Mouse (Mus musculus): Measurements from ENCODE around the gene Bik.

The Bik gene

GRCm38 (mm10) chr15:83555161-83555974, 28.7 kb downstream of the Bik start:
- peak; percentile 89 for DNase-seq

- no peak for DNase-seq
Measured at GRCm38 (mm10) chr15:83560941-83561477, 34.3 kb downstream of the Bik start.

- peak; percentile 88 for DNase-seq
Measured at GRCm38 (mm10) chr15:83562626-83563270, 36.1 kb downstream of the Bik start.

GRCm38 (mm10) chr15:83563327-83563856, 36.7 kb downstream of the Bik start, which contains the start of the genes Tspo and Mcat:
TSS of gene Tspo (plus strand) at chr15:83563592.
TSS of gene Mcat (minus strand) at chr15:83563787.
- no peak for DNase-seq

- DNase-seq = no peak
Measured at GRCm38 (mm10) chr15:83563857-83564651, 37.4 kb downstream of the Bik start.

GRCm38 (mm10) chr15:83565434-83565833, 38.8 kb downstream of the Bik start:
- DNase-seq = no peak

GRCm38 (mm10) chr15:83566006-83566405, 39.3 kb downstream of the Bik start:
- no peak for DNase-seq

- no peak for DNase-seq
Measured at GRCm38 (mm10) chr15:83567728-83568127, 41.1 kb downstream of the Bik start.

GRCm38 (mm10) chr15:83568544-83568943, 41.9 kb downstream of the Bik start:
- no peak for DNase-seq

- no peak for DNase-seq
Measured at GRCm38 (mm10) chr15:83569682-83570081, 43.0 kb downstream of the Bik start.

GRCm38 (mm10) chr15:83570641-83571040, 44.0 kb downstream of the Bik start:
- DNase-seq = no peak

GRCm38 (mm10) chr15:83571636-83572035, 45.0 kb downstream of the Bik start:
- DNase-seq = no peak

GRCm38 (mm10) chr15:83572132-83572531, 45.5 kb downstream of the Bik start:
- DNase-seq = no peak

- DNase-seq = no peak
Measured at GRCm38 (mm10) chr15:83573606-83574005, 46.9 kb downstream of the Bik start.

GRCm38 (mm10) chr15:83574731-83575351, 48.2 kb downstream of the Bik start:
- DNase-seq = no peak

GRCm38 (mm10) chr15:83575543-83575942, 48.9 kb downstream of the Bik start:
- no peak for DNase-seq

GRCm38 (mm10) chr15:83576651-83577050, 50.0 kb downstream of the Bik start:
- no peak for DNase-seq

- DNase-seq = no peak
Measured at GRCm38 (mm10) chr15:83582931-83583330, 56.3 kb downstream of the Bik start.

GRCm38 (mm10) chr15:83583419-83584156, 56.9 kb downstream of the Bik start:
- DNase-seq = no peak

GRCm38 (mm10) chr15:83584741-83585220, 58.1 kb downstream of the Bik start:
- no peak for DNase-seq

- no peak for DNase-seq
Measured at GRCm38 (mm10) chr15:83590841-83591240, 64.2 kb downstream of the Bik start.

Measured in layer of hippocampus, adult 9-11 months (tissue).